Mouse (Mus musculus): Measurements from ENCODE around the gene Gjc2.

GRCm38 (mm10) chr11:59154220-59154619 lies 28.8 kb downstream of the Gjc2 start:
- no peak for TF ChIP-seq TAL1 (IDR thresholded peaks at IDR 0.05; ENCODE audit: low read length)
- no peak for TF ChIP-seq GATA1 (IDR thresholded peaks at IDR 0.05; ENCODE audit: low read length)
